ENCODE assay signal across 8 mouse cellular contexts in the genomic region with DNA sequence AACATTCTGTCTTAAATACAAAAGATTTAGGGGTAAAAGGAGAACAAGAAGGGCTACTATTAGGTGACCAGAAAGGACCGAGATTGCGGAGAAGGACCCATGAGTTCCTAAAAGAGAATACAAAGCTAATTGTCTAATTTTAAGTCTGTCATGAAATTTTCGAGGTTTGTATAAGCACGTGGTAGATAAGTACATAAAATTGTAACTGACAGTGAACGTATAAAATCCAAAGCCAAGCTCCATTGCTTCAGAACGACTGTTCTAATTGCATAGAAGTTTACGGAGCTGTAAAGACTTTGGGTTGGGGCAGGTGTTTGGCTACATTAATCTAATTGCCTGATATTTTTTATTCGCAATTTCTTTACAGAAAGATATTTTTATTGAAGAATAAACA. TPM values are rescaled to one million over a fixed set of nuclear protein-coding genes. Genes with fewer than 3 reads are reported as not detected.
DNase-seq lines count a peak whose midpoint lies in the region; ATAC-seq and TF ChIP-seq lines count a peak whose summit lies in the region.

A gene (plus strand): TSS at position 276 of the 394 bp plus-strand sequence.

- H3K9me3 ChIP-seq in heart, embryonic 10.5 days = no peaks in the 10 kb centered on the region
- no peaks in the 10 kb centered on the region for H3K9me3 ChIP-seq in midbrain, embryonic 16.5 days (replicated peaks; ENCODE audit: control insufficient read depth, low read length, poor library complexity, severe bottlenecking)

- H3K9ac ChIP-seq in midbrain, embryonic 16.5 days (ENCODE audit: low read depth, low read length) = peak within 1 kb of the TSS; percentile 99

- peak within 1 kb of the TSS; percentile 99 for H3K27ac ChIP-seq in layer of hippocampus, adult 2 months
- peak within 1 kb of the TSS; percentile 100 for H3K27ac ChIP-seq in heart, embryonic 10.5 days
- peak within 1 kb of the TSS; percentile 98 for H3K27ac ChIP-seq in midbrain, embryonic 16.5 days (ENCODE audit: low read length)

- peak within 1 kb of the TSS; percentile 65 for H3K4me2 ChIP-seq in midbrain, embryonic 16.5 days (ENCODE audit: low read length)

- no peak for DNase-seq in layer of hippocampus, adult 2 months (ENCODE audit: low spot score in 2 of 2)
- DNase-seq in layer of hippocampus, adult 9-11 months = no peak
- DNase-seq in adrenal gland, postnatal 14 days = no peak
- DNase-seq in heart, embryonic 10.5 days (ENCODE audit: low spot score) = no peak
- no peak for DNase-seq in layer of hippocampus, postnatal 36 days
- no peak for DNase-seq in cerebellum, adult 11 months
- no peak for DNase-seq in embryo, embryonic 9.5 days (ENCODE audit: extremely low spot score)

- H3K4me3 ChIP-seq in layer of hippocampus, adult 2 months = peak within 1 kb of the TSS; percentile 79
- peak within 1 kb of the TSS; percentile 93 for H3K4me3 ChIP-seq in heart, embryonic 10.5 days
- peak within 1 kb of the TSS; percentile 93 for H3K4me3 ChIP-seq in midbrain, embryonic 16.5 days (ENCODE audit: low read depth, low read length)

- H3K36me3 ChIP-seq in heart, embryonic 10.5 days = no peaks in the 10 kb centered on the region
- H3K36me3 ChIP-seq in midbrain, embryonic 16.5 days (ENCODE audit: control insufficient read depth, insufficient read depth, low read length) = no peaks in the 10 kb centered on the region

- WGBS in heart, embryonic 10.5 days = 15% methylated on average over 8 of the region's 8 CpGs
- 11% methylated on average over 8 of the region's 8 CpGs for WGBS in midbrain, embryonic 16.5 days

- peaks cover 2% of the 10 kb centered on the region for H3K27me3 ChIP-seq in heart, embryonic 10.5 days (ENCODE audit: insufficient read depth, poor library complexity, severe bottlenecking)
- no peaks in the 10 kb centered on the region; the same call in 1 of the 2 replicates for H3K27me3 ChIP-seq in midbrain, embryonic 16.5 days (ENCODE audit: control insufficient read depth, insufficient read depth, low read depth, low read length)

- peaks cover 9% of the 10 kb centered on the region for H3K4me1 ChIP-seq in heart, embryonic 10.5 days
- peaks cover 16% of the 10 kb centered on the region for H3K4me1 ChIP-seq in midbrain, embryonic 16.5 days (ENCODE audit: control insufficient read depth, insufficient read depth, low read length)

- no peak for TF ChIP-seq CTCF in layer of hippocampus, adult 2 months (conservative IDR thresholded peaks at IDR 0.05)

- peak; percentile 12; the same call in 1 of the 2 replicates for ATAC-seq in midbrain, embryonic 16.5 days

RNA-seq across cellular contexts. Expression of the gene that starts here (rescaled TPM):
- total RNA-seq in layer of hippocampus, adult 2 months (2021) = 10 to 100 TPM; 20.6 to 22.0 TPM
- total RNA-seq in adrenal gland, postnatal 14 days (2021) = 18.3 and 23.2 TPM in 2 replicates
- 23.7 and 32.8 TPM in 2 replicates for polyA plus RNA-seq in heart, embryonic 10.5 days (2016; fragmentation: Nextera tagmentation; extraction: Ambion mirVana)
- 10 to 100 TPM; 24.5 to 26.3 TPM for total RNA-seq in layer of hippocampus, postnatal 36 days (2021)
- 41.6 and 42.7 TPM in 2 replicates for polyA plus RNA-seq in midbrain, embryonic 16.5 days (2015; fragmentation: Nextera tagmentation; extraction: Ambion mirVana)
